Mouse (Mus musculus) embryonic facial prominence, embryonic 11.5 days (tissue): ENCODE results near the gene Aurkc. TPM values are rescaled to one million over a fixed set of nuclear protein-coding genes. Genes with fewer than 3 reads are reported as not detected.
"Not testable (repeated sequence)": the region's sequence is repeated elsewhere in the genome, so short reads cannot be mapped to it uniquely, and the experiment has no call there.

Experiments
- ATAC-seq: fragments of 200-750 bp; cut with Nextera tagmentation; replicated peaks from 2 replicates; pipeline ENCODE4 v1.8.0; 2017; ENCODE audit warnings: low read depth; ENCODE audit not compliant: insufficient number of reproducible peaks, low FRiP score, low TSS enrichment
- DNase-seq: peaks from one replicate; pipeline ENCODE4 v3.0.0-alpha.2; 2015; ENCODE audit warnings: low spot score
- H3K27ac ChIP-seq: fragments of 300-500 bp; sonication (generic); replicated peaks from 2 replicates; pipeline ENCODE4 v1.5.1; 2014; ENCODE audit warnings: mild to moderate bottlenecking, low read depth, low read length, control low read depth
- H3K27me3 ChIP-seq: fragments of 300-500 bp; sonication (generic); 2 replicates; pipeline ENCODE4 v1.6.1; 2014; ENCODE audit warnings: mild to moderate bottlenecking, low read length, moderate library complexity, mixed read lengths; ENCODE audit not compliant: control insufficient read depth, insufficient read depth
- H3K36me3 ChIP-seq: fragments of 300-500 bp; sonication (generic); replicated peaks from 2 replicates; pipeline ENCODE4 v1.6.1; 2014; ENCODE audit warnings: low read depth, mild to moderate bottlenecking, low read length, moderate library complexity, mixed read lengths; ENCODE audit not compliant: control insufficient read depth, insufficient read depth
- H3K4me1 ChIP-seq: fragments of 300-500 bp; sonication (generic); 2 replicates; pipeline ENCODE4 v1.6.1; 2014; ENCODE audit warnings: low read length, mixed read lengths; ENCODE audit not compliant: control insufficient read depth, insufficient read depth
- H3K4me2 ChIP-seq: fragments of 300-500 bp; sonication (generic); 2 replicates; pipeline ENCODE4 v1.6.1; 2014; ENCODE audit warnings: low read depth, mild to moderate bottlenecking, control low read depth, low read length, moderate library complexity
- H3K4me3 ChIP-seq: fragments of 300-500 bp; sonication (generic); 2 replicates; pipeline ENCODE4 v1.5.1; 2014; ENCODE audit warnings: low read depth, low read length, control low read depth
- H3K9ac ChIP-seq: fragments of 300-500 bp; sonication (generic); replicated peaks from 2 replicates; pipeline ENCODE4 v1.6.1; 2014; ENCODE audit warnings: mild to moderate bottlenecking, control low read depth, low read length
- H3K9me3 ChIP-seq: fragments of 300-500 bp; sonication (generic); replicated peaks from 2 replicates; pipeline ENCODE4 v1.6.1; 2016; ENCODE audit warnings: mild to moderate bottlenecking, low read length, inconsistent platforms, mixed read lengths; ENCODE audit not compliant: control insufficient read depth
- WGBS: fragments of 180-500 bp; shearing (Covaris S2); extraction: QIAGEN DNeasy Blood & Tissue Kit; methylation state at CpG from one replicate; pipeline ENCODE4 v1.1.7; 2014; 5-methylcytosine and 5-hydroxymethylcytosine counted together
- polyA plus RNA-seq: library from polyadenylated mRNA; unstranded; fragments of >200 nt; fragmentation: Nextera tagmentation; extraction: Ambion mirVana; gene quantifications from 2 replicates; pipeline ENCODE4 v1.2.1, GENCODE M21; 2014

Gene Aurkc
- not detected in 2 replicates for polyA plus RNA-seq

DNA sequence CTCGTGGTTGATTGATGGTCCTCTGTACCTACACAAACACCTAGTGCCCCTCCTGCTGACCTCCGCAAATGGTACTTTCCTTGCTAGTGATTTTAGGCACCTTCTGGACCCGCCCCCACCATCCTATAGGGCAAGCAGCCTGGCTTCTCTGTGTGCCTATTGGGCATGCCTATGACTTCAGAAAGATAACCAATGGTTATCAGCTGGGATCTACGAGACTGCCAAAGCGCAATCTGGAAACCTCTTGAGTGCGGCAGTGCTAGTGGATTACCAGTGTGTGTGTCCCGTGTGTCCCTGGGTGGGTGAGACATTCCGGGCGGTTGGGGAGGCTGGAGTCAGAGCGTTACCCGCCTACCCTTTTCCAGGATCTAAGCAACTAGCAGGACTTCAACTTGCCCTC is at the start of gene Aurkc:
TSS of gene Aurkc (plus strand) at position 50 of the 400 bp plus-strand sequence.
- not testable (repeated sequence) for H3K4me1 ChIP-seq, H3K27me3 ChIP-seq, H3K4me2 ChIP-seq, H3K9me3 ChIP-seq, H3K9ac ChIP-seq, ATAC-seq, H3K4me3 ChIP-seq, H3K27ac ChIP-seq, H3K36me3 ChIP-seq, DNase-seq
- 82% methylated on average over 11 of the region's 11 CpGs for WGBS

DNA sequence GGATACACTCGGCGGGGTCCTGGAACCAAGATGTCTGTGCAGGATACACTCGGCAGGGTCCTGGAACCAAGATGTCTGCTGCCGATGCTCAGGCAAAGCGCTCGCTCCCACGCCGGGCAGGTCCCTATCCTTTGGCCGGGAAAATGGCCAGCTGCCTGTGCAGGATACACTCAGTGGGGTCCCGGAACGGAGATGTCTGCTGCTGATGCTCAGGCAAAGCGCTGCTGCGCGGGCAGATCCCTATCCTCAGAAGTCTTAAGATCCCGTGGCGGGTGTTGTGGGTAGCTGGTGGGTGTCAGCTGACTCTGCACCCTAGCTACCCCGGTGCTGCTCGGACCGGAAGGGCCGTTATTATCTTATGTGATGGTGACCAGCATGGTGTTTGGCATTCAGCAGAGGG is 47.0 kb upstream of the Aurkc start:
- not testable (repeated sequence) for H3K9me3 ChIP-seq, H3K4me3 ChIP-seq, H3K4me1 ChIP-seq, H3K4me2 ChIP-seq, H3K27me3 ChIP-seq, DNase-seq, H3K27ac ChIP-seq, H3K9ac ChIP-seq, ATAC-seq, H3K36me3 ChIP-seq
- 93% methylated on average over 18 of the region's 20 CpGs for WGBS

DNA sequence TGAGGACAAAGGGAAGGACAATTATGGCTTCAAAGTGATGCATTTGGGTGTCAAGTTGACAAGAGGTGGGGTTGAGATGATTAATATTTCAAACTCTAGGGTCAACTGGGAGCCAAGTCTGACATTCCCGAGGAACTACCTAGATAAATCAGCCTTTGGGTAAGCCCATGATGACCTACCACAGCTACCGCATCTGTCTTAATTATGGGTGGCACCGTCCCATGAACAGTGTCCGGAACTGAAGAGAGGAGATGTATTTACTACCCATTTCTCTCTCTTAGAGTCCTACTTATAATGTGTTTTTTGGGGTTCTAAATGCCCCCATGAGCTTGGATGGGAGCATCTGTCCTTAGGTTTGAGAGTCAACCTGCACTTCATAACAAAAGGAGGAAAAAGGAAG is 38.5 kb upstream of the Aurkc start:
- no peaks in the 10 kb centered on the region for H3K4me1 ChIP-seq
- DNase-seq: no peak
- no peaks in the 10 kb centered on the region for H3K9me3 ChIP-seq
- ATAC-seq: no peak
- H3K4me2 ChIP-seq: no peak overlapping the region
- H3K27me3 ChIP-seq: no peaks in the 10 kb centered on the region
- 86% methylated on average over 4 of the region's 4 CpGs for WGBS
- H3K27ac ChIP-seq: no peak overlapping the region
- H3K36me3 ChIP-seq: no peaks in the 10 kb centered on the region
- no peak overlapping the region for H3K4me3 ChIP-seq
- no peak overlapping the region for H3K9ac ChIP-seq

DNA sequence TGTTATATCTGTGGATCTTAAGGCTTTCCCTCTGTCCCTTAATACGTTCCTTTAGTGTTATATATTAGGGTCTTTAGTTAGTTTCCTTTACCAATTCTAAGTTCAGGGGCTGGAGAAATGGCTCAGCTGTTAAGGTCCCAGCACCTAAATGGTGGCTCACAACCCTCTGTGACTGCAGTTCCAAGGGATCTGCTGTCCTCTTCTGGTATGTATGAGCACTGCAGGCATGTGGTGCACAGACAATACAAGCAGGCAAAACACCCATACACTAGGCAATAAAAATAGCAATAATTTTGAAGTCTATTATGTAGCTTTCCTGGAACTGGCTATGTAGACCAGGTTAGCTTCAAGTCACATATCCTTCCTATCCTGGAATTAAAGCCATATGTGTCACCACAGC is 36.5 kb upstream of the Aurkc start:
- ATAC-seq (no peak), DNase-seq (no peak)
- Histone ChIP-seq H3K4me2 (no peak overlapping the region), H3K4me3 (no peak overlapping the region), H3K9ac (no peak overlapping the region), H3K4me1 (no peaks in the 10 kb centered on the region), H3K36me3 (no peaks in the 10 kb centered on the region), H3K9me3 (no peaks in the 10 kb centered on the region), H3K27ac (no peak overlapping the region), H3K27me3 (no peaks in the 10 kb centered on the region)
- 89% methylated on average over 1 of the region's 1 CpGs for WGBS

DNA sequence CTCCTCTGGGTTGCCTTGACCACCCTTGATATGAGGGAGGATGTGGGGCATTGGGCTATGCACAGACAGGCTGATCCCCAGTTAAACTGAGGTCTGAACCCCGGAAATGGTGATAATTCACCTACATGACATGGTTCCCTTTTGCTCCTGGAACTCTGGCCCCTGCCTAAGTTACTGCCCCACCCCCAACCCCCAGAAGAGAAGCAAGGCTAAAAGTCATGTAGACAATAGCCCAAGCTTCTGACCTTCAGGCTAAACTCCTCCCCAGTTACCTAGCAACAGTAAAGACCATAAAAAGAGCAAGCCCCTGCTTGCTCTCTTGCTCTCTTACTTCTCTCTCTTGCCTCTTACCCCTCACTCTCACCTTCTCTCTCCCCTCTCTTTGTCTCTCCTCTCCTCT is 21.5 kb upstream of the Aurkc start:
- Histone ChIP-seq H3K9ac (no peak overlapping the region), H3K36me3 (no peaks in the 10 kb centered on the region), H3K4me2 (no peak overlapping the region), H3K27me3 (no peaks in the 10 kb centered on the region), H3K4me3 (no peak overlapping the region), H3K4me1 (no peaks in the 10 kb centered on the region), H3K9me3 (no peaks in the 10 kb centered on the region), H3K27ac (no peak overlapping the region)
- ATAC-seq: no peak
- DNase-seq: no peak
- 91% methylated on average over 1 of the region's 1 CpGs for WGBS

DNA sequence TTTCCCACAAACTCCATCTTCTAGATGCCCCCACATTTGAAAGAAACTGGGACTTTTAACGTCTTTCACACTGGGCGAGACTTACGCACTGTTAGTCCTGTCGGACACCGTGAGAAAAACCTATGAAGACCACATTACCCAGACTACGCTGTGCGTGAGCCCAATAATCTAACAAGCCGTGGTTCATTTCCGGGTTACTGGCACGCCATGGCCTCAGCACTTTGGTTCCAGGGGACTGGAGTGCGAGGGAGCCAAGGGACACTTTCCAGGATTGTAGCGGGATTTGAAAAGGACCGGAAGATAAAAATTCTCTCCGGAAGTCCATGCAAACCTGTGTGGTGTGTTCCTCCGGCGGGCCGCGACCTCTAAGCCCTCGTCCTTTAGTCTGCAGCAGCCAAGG is 18.2 kb upstream of the Aurkc start:
- H3K27me3 ChIP-seq: no peaks in the 10 kb centered on the region
- H3K4me1 ChIP-seq: no peaks in the 10 kb centered on the region
- H3K4me2 ChIP-seq: no peak overlapping the region
- WGBS: 92% methylated on average over 19 of the region's 19 CpGs
- no peaks in the 10 kb centered on the region for H3K9me3 ChIP-seq
- H3K4me3 ChIP-seq: no peak overlapping the region
- no peak for DNase-seq
- no peak for ATAC-seq
- H3K27ac ChIP-seq: no peak overlapping the region
- no peaks in the 10 kb centered on the region for H3K36me3 ChIP-seq
- H3K9ac ChIP-seq: no peak overlapping the region

DNA sequence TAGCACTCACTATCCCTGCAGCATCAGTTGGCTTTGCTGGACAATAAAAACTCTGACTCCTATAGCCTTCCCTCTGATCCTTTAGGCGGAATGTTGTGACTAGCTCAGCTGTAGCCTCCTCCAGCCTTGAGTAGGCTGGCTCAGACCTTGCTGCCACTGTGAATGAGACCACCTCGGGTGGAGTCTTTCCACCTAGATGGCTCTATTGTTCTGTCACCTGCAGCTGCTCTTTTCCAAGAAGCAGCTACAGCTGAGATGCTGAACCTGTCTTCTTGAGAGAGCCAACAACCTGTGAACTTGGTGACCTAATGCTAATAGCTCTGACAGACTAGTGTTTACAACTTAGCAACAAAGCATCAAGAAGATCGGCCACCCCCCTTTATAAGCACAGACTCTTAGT is 3.8 kb downstream of the Aurkc start:
- not testable (repeated sequence) for H3K27ac ChIP-seq, H3K4me2 ChIP-seq, H3K4me1 ChIP-seq, H3K4me3 ChIP-seq, ATAC-seq, H3K36me3 ChIP-seq, H3K9ac ChIP-seq, DNase-seq, H3K9me3 ChIP-seq, H3K27me3 ChIP-seq
- 62% methylated on average over 3 of the region's 3 CpGs for WGBS

DNA sequence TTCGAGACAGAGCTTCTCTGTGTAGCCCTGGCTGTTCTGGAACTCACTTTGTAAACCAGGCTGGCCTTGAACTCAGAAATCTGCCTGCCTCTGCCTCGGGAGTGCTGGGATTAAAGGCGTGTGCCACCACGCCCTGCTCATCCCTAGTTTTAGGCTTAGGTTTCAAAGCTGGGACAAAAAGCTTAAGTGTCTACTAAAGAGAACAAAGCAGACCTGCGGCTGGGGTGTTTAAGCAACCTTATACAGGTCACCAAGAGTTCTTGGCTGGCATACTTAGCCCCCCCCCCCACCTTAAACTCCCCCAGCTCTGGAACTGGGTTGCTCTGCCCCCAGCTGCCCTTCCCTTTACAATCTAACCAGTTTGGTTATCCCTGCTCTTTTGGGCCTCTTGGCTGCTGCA is 10.3 kb downstream of the Aurkc start:
- ATAC-seq, H3K36me3 ChIP-seq, H3K4me2 ChIP-seq, H3K9ac ChIP-seq, H3K27ac ChIP-seq, H3K4me3 ChIP-seq, H3K9me3 ChIP-seq, H3K4me1 ChIP-seq, DNase-seq, H3K27me3 ChIP-seq: not testable (repeated sequence)
- 71% methylated on average over 5 of the region's 5 CpGs for WGBS
